In genomic region chr4:100722532-100722931, GRCm38 (mm10) we compare ENCODE assay signal across 8 mouse cellular contexts. TPM values are rescaled to one million over a fixed set of nuclear protein-coding genes. Genes with fewer than 3 reads are reported as not detected.
A peak's percentile ranks its signal among the peaks of the same experiment; 100 is the strongest.
DNase-seq lines count a peak whose midpoint lies in the region; ATAC-seq and TF ChIP-seq lines count a peak whose summit lies in the region.

No protein-coding gene starts in this region.

- H3K9me3 ChIP-seq in forebrain, postnatal 0 days (ENCODE audit: low read length): no peaks in the 10 kb centered on the region
- no peaks in the 10 kb centered on the region for H3K9me3 ChIP-seq in forebrain, embryonic 16.5 days (ENCODE audit: control insufficient read depth, low read length)
- H3K9me3 ChIP-seq in MEL (replicated peaks; ENCODE audit: insufficient read depth, low read length): no peaks in the 10 kb centered on the region

- no peaks in the 10 kb centered on the region for H3K36me3 ChIP-seq in forebrain, postnatal 0 days (ENCODE audit: insufficient read depth)
- no peaks in the 10 kb centered on the region for H3K36me3 ChIP-seq in forebrain, embryonic 16.5 days (ENCODE audit: control insufficient read depth, insufficient read depth)
- H3K36me3 ChIP-seq in MEL (ENCODE audit: control insufficient read depth in 1 of 2, insufficient read depth in 2 of 2, low read length in 2 of 2): no peaks in the 10 kb centered on the region

- no peaks in the 10 kb centered on the region for H3K79me2 ChIP-seq in MEL (ENCODE audit: control insufficient read depth, insufficient read depth, low read length, poor library complexity)

- no peak overlapping the region for H3K27ac ChIP-seq in forebrain, postnatal 0 days (ENCODE audit: low read depth, low read length)
- no peak overlapping the region for H3K27ac ChIP-seq in forebrain, embryonic 16.5 days (ENCODE audit: low read length)
- no peak overlapping the region for H3K27ac ChIP-seq in MEL (ENCODE audit: control insufficient read depth, low read depth, low read length)

- no peak for ATAC-seq in forebrain, postnatal 0 days
- no peak for ATAC-seq in forebrain, embryonic 16.5 days

- peak; percentile 14 for DNase-seq in forebrain, postnatal 0 days
- no peak for DNase-seq in MEL (ENCODE audit: low read depth, low spot score)
- peak; percentile 33 to 59 for DNase-seq in cerebellum, postnatal 25 days
- DNase-seq in heart, postnatal 4 days: peak; percentile 70
- DNase-seq in left cerebral cortex, adult 8-10 months (ENCODE audit: low spot score in 2 of 2): peak; percentile 18 to 45
- DNase-seq in naive thymus-derived CD4-positive, alpha-beta T cell, adult 2 months (ENCODE audit: low read depth): peak; percentile 8
- peak; percentile 41 to 55 for DNase-seq in urinary bladder, postnatal 36 days (ENCODE audit: low spot score in 2 of 2)

- no peaks in the 10 kb centered on the region for H3K4me1 ChIP-seq in forebrain, postnatal 0 days (ENCODE audit: insufficient read depth)
- H3K4me1 ChIP-seq in forebrain, embryonic 16.5 days (replicated peaks; ENCODE audit: control insufficient read depth, insufficient read depth, low read length): no peaks in the 10 kb centered on the region
- H3K4me1 ChIP-seq in MEL (ENCODE audit: control insufficient read depth in 1 of 2, insufficient read depth in 2 of 2, low read length in 2 of 2): no peaks in the 10 kb centered on the region

- no peak overlapping the region for H3K9ac ChIP-seq in forebrain, postnatal 0 days
- H3K9ac ChIP-seq in forebrain, embryonic 16.5 days (replicated peaks; ENCODE audit: low read depth, low read length): no peak overlapping the region
- no peak overlapping the region for H3K9ac ChIP-seq in MEL (ENCODE audit: control insufficient read depth, low read depth, low read length, poor library complexity, severe bottlenecking)

- WGBS in forebrain, postnatal 0 days: 27% methylated on average over 9 of the region's 9 CpGs
- 23% methylated on average over 9 of the region's 9 CpGs for WGBS in forebrain, embryonic 16.5 days

- peak; percentile 58 for TF ChIP-seq CTCF in forebrain, postnatal 0 days (IDR thresholded peaks at IDR 0.05; ENCODE audit: low read depth)
- peak; percentile 8 to 51 (median 41) for TF ChIP-seq CTCF in MEL (IDR thresholded peaks at IDR 0.05 in 2 of 3, conservative IDR thresholded peaks at IDR 0.05 in 1 of 3; ENCODE audit: control insufficient read depth in 1 of 3, insufficient read depth in 1 of 3, low read depth in 2 of 3, low read length in 3 of 3, poor library complexity in 1 of 3, severe bottlenecking in 1 of 3)

- H3K4me2 ChIP-seq in forebrain, postnatal 0 days (ENCODE audit: low read depth): no peak overlapping the region
- no peak overlapping the region for H3K4me2 ChIP-seq in forebrain, embryonic 16.5 days (ENCODE audit: low read length)

- TF ChIP-seq RAD21 in MEL (IDR thresholded peaks at IDR 0.05; ENCODE audit: low read depth, low read length): no peak

- no peak for TF ChIP-seq POLR2A in MEL (IDR thresholded peaks at IDR 0.05; ENCODE audit: control insufficient read depth in 1 of 2, insufficient read depth in 1 of 2, low read depth in 1 of 2, low read length in 2 of 2, poor library complexity in 1 of 2)

- no peak overlapping the region for H3K4me3 ChIP-seq in forebrain, postnatal 0 days (ENCODE audit: low read depth, low read length)
- H3K4me3 ChIP-seq in forebrain, embryonic 16.5 days (replicated peaks; ENCODE audit: low read length): no peak overlapping the region
- no peak overlapping the region for H3K4me3 ChIP-seq in MEL (ENCODE audit: control insufficient read depth in 1 of 2, insufficient read depth in 1 of 2, low read depth in 2 of 2, low read length in 2 of 2)

- no peak for TF ChIP-seq EP300 in MEL (IDR thresholded peaks at IDR 0.05; ENCODE audit: low read depth in 1 of 2, low read length in 2 of 2)

- no peaks in the 10 kb centered on the region for H3K27me3 ChIP-seq in forebrain, postnatal 0 days (ENCODE audit: insufficient read depth, low read length)
- no peaks in the 10 kb centered on the region for H3K27me3 ChIP-seq in forebrain, embryonic 16.5 days (replicated peaks; ENCODE audit: control insufficient read depth, insufficient read depth, low read length)
- H3K27me3 ChIP-seq in MEL (ENCODE audit: control insufficient read depth in 1 of 2, insufficient read depth in 2 of 2, low read length in 2 of 2): no peaks in the 10 kb centered on the region

TF ChIP-seq in MEL, 35 proteins besides CTCF, POLR2A, EP300 and RAD21:
- TF ChIP-seq HCFC1 (IDR thresholded peaks at IDR 0.05; ENCODE audit: low read depth, low read length): no peak
- no peak for TF ChIP-seq USF2 (IDR thresholded peaks at IDR 0.05; ENCODE audit: borderline replicate concordance in 1 of 2, insufficient read depth in 1 of 2, low read depth in 1 of 2, low read length in 2 of 2)
- TF ChIP-seq E2F4 (IDR thresholded peaks at IDR 0.05; ENCODE audit: borderline replicate concordance, low read depth, low read length): no peak
- TF ChIP-seq ETS1 (IDR thresholded peaks at IDR 0.05; ENCODE audit: low read depth, low read length): no peak
- no peak for TF ChIP-seq CHD1 (IDR thresholded peaks at IDR 0.05; ENCODE audit: low read depth, low read length)
- no peak for TF ChIP-seq USF1 (IDR thresholded peaks at IDR 0.05; ENCODE audit: low read depth, low read length)
- TF ChIP-seq NRF1 (IDR thresholded peaks at IDR 0.05; ENCODE audit: insufficient read depth, low read depth, low read length, poor library complexity, severe bottlenecking): no peak
- TF ChIP-seq SIN3A (IDR thresholded peaks at IDR 0.05; ENCODE audit: low read length): no peak
- TF ChIP-seq ZKSCAN1 (IDR thresholded peaks at IDR 0.05; ENCODE audit: low read depth, low read length): no peak
- no peak for TF ChIP-seq CHD2 (IDR thresholded peaks at IDR 0.05; ENCODE audit: low read length)
- no peak for TF ChIP-seq MYC (IDR thresholded peaks at IDR 0.05; ENCODE audit: low read depth, low read length)
- TF ChIP-seq ZC3H11A (IDR thresholded peaks at IDR 0.05; ENCODE audit: low read depth, low read length): no peak

RNA-seq across cellular contexts. Expression of gene Cachd1, which starts 53.9 kb away (rescaled TPM):
- 12.2 and 16.9 TPM in 2 replicates for total RNA-seq in forebrain, postnatal 0 days (2014; rRNA removed)
- polyA plus RNA-seq in forebrain, postnatal 0 days (2015; fragmentation: Nextera tagmentation; extraction: Ambion mirVana): 7.6 and 12.9 TPM in 2 replicates
- 15.2 and 17.7 TPM in 2 replicates for polyA plus RNA-seq in forebrain, embryonic 16.5 days (2015; fragmentation: Nextera tagmentation; extraction: Ambion mirVana)
- total RNA-seq in MEL (2012; rRNA removed): 2.6 and 4.0 TPM in 2 replicates
- polyA plus RNA-seq in MEL (2012; ENCODE audit: insufficient read depth in 1 of 2, insufficient read length in 2 of 2, low read depth in 1 of 2, low replicate concordance in 2 of 2, missing spikeins in 1 of 2): 10 to 100 TPM in 1 of 2 experiments, not detected in 1; 15.8 TPM
- 10 to 100 TPM in 1 of 2 experiments, 1 to 10 TPM in 1; 9.7 to 12.9 TPM for total RNA-seq in heart, postnatal 4 days (2021)
- total RNA-seq in left cerebral cortex, adult 8-10 months (2022): 10 to 100 TPM; 11.9 to 19.9 (median 16.4) TPM
